Mouse (Mus musculus): ENCODE measurements around the gene Alyref.
"Not testable (repeated sequence)": the region's sequence is repeated elsewhere in the genome, so short reads cannot be mapped to it uniquely, and the experiment has no call there.

The Alyref gene

GRCm38 (mm10) chr11:120572752-120573584, 25.2 kb downstream of the Alyref start, which contains the start of gene P4hb:
TSS of gene P4hb (minus strand) at chr11:120573253.
- DNase-seq = peak; percentile 100

- no peak for DNase-seq
These were observed 25.8 kb downstream of the Alyref start for GRCm38 (mm10) chr11:120572417-120572751.

DNA sequence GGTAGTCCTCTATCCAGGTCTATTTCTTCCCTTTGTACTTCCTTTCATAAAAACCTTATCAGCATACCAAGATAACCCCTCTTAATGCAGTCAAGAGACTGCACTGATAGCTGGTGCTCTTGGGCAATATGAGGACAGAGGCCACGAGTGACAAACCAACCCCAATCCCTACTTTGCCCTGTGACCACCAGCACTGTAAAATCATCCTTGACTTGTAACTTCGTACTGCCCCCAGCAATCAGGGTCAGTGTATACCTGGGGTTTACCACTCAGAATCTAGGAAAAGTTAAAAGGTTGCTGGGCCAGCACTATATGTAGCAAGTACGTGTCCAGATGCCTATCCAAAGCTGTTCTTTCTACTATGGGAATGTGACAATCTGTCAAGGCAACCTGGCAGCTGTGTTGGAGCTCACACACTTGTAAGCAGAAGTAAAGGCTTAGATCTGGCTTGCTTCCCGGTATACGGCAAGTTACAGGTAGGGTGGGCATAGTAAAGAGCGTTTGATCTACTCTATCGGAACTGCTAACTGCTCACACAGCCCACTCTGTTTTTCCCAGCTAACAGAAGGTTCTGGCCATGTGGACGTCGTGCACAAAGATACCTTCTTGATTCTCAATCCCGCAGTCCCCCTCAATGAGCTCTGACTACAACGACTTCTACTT, 26.3 kb downstream of the Alyref start:
- no peak for DNase-seq

DNA sequence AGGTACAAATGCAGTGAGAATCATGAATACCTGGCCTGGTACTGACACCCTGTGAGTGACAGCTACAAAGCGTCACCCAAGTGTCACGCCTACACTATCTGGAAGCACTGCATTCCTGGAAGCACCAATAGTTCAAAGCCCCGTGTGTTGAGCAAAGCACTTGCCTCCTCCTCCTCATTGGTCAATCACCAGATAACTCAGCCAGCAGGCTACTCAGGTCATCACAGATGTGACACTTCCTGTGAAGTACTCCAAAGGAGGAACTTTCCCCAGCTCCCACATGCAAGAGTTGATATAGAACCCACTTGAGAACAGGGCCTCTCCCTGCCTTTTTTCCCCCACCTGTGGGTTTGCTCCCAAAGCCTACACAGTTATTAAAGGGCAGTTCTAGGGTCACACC, 27.0 kb downstream of the Alyref start:
- DNase-seq = no peak

DNA sequence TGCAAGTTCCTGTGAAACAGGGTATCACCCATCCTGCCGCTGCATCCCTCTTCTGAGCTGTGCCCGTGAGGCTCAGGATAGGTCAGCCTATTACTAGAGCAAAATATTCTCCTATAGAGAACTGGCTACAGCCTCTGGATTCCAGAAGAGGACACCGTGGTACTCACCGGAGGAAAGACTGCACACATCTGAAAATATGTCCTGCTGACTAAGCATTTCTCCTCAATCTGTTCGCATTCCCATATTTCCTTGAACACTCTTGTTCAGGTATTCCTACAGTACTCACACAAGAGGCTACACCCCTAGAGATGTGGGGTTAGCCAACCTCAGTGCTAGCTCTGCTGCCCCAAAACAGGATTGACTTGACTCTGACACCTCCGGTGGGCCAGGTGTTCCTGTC, 29.8 kb downstream of the Alyref start:
- DNase-seq = no peak

- no peak for DNase-seq
These were observed 33.1 kb downstream of the Alyref start for GRCm38 (mm10) chr11:120565114-120565513.

DNA sequence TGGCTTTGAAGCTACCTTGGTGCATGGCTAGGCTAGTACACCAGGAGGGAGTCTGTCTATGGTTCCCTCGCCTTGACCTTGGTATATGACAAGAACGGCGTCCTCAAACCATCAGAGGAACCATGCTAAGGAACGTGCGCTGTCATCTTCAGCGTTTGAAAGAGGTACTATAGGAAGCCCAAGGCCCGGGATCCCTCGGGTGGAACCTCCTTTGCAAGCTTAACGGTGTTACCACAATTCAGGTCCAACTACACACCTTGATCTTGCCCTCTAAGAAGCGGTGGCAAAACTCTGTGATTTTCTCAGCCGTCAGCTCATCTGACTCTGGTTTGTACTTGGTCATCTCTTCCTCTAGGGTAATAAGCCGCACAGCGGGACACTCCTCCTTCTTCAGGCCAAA, 35.2 kb downstream of the Alyref start:
- no peak for DNase-seq

DNA sequence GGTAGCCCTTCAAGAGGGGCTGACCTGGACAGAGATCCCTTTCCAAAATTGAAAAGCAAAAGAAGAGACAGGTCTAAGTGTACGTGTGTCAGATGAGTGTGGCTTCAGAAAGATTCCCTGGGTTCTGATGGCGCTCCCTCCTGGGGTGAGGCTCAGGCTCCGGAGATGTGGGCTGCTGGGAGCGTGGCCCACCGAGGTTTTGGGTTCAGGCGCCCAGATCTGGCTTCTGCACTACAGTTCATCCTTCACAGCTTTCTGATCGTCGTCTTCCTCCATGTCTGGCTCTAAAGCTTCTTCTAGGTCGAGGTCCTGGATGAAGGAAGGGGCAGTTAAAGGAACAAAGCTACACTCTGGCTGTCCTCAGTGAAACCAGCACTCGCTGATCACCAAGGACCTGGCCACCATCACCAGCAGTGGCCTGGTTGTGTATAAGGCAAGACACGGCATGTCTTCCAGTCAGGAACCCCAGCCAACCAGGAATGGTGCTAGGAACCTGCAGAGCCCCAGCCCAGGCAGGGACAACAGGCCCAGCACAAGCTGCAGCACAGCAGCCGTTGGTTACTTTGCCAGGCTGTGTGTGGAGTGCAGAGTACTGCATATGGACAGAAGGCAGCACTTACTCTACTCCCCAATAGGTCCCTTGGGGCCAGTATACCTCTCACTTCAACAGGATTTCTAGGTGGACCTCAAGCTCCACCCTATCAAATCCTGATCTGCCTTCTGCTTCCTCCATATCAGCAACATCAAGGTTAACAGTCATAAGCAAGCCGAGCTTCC, 37.0 kb downstream of the Alyref start:
- DNase-seq = no peak

- DNase-seq = not testable (repeated sequence)
These were observed 39.3 kb downstream of the Alyref start for GRCm38 (mm10) chr11:120558843-120559242.

DNA sequence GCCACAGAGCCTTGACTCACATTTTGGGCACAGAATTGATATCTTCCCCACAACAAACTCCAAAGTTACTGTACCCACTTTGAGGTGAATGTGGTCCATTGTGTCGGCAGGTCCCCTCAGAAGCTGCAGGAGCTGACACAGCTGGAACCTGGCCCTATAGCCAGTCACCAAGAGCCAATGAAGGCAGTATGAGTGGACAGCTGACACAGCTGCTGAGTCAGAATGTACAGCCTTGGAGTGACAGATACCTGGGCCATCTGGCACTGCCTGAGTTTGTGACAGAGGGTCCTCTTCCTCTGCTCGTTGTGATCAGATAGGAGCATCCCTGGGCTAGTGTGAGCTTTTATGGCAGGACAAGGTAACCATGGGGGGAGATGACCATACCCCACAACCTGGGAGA, 42.9 kb downstream of the Alyref start:
- DNase-seq = no peak

DNA sequence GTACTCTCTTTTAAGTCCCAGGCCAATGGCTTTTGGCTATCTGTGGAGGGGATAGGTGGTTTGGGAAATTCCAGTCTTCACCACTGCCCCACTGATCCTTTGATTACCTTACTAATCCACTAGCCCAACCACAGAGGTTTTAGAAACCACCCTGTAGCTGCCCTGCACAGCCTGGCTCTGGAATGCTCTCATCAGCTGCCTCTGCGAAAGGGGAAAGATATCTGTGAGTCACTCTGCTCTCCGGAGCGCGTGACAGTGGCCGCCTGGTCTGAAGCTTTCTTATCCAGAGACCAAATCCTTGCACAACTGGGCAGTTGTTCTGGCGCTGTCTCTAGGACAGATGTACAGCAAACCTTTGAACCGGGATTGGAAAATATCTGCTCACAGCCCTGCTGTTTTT, 43.3 kb downstream of the Alyref start:
- no peak for DNase-seq

- DNase-seq = no peak
These were observed 45.4 kb downstream of the Alyref start for GRCm38 (mm10) chr11:120552736-120553135.

DNA sequence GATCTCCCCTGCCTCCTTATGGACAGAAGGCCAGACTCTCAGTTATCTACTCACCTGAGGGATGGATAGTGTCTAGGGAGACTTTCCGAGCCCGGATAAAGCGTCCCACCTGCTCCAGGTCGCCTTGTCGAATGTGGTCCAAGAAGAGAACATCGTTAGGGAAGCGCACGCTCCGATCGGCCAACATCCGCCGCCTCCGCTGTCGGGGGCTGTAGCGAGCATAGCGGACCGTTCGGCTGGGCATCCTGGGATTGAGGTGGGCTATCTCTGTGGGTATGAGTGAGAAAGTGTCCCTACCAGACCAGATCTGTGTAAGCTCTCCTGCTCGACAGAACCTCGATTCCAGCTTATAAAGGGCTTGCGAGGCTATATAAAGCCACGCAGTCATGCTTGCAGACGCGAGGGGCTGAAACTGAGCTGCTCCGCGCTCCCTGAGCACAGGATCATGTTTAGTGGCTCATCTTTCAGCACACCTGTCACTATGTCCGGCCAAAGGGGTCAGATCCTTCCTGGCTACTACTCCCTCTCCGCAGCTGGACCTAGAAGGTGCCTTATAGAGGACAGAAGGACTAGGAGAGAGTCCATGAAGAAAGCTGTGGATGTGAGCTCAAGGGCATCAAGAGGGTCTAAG, 47.2 kb downstream of the Alyref start, which contains the start of gene Ppp1r27:
TSS of gene Ppp1r27 (minus strand) at position 323 of the 631 bp plus-strand sequence.
- no peak for DNase-seq

DNA sequence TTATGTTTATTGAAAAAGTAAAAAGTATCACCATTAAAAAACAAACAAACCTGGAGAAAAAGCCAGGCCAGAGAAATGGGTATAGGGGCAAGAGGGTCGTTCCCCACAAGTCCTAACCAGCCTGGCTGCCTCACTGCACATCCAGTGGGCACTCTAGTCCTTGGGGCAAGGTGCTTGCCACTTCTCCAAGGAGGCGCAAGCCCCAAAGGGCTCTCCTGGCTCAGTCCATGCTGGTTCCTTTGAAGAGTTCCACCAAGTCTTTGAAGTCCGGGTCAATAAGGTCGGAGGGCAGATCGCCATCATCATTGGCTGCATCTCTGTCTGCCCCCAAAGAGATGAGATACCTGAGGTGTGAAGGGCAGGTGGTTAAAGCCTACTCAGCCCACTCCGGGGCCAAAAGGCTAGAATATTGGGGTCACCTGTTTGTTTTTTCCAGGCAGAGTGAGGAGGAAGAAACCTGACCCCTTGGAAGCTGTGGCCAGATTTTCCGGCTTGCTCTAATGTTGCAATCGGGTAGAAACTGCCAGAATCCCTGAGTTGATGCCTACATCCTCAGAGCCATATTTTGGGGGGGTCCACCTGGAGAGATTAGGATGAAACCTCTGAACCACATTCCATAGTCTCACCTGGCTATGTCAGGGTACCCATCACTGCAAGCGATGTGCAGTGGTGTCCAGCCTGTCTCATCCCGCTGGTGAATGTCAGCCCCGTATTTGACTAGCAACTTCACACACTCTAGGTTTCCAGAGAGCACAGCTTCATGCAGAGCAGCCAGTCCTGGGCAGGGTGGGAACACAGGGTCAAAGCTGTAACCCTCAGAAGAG, 48.0 kb downstream of the Alyref start:
- peak; percentile 7 for DNase-seq

GRCm38 (mm10) chr11:120549168-120549945, 48.8 kb downstream of the Alyref start, which contains the start of gene Mcrip1:
TSS of gene Mcrip1 (minus strand) at chr11:120549727.
- peak; percentile 95 for DNase-seq

DNA sequence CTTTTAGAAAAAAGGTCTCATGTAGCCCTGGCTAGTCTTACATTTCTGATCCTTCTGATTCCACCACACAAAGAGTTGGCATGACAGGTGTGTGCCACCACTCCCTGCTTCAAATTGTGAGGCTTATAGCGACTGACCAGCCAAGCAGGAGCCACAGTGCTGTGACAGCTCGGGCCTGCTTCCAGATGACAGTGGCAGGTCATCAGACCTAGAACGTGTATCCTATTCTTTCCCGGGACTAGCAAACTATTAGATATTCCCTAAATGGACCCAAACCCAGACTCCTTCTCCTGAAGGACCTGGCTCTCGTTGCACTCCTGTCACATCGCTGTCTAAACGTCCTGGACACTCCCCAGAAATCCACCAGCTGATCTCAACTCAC, 49.4 kb downstream of the Alyref start:
- no peak for DNase-seq

- no peak for DNase-seq
These were observed 50.0 kb downstream of the Alyref start for GRCm38 (mm10) chr11:120548214-120548613.

DNA sequence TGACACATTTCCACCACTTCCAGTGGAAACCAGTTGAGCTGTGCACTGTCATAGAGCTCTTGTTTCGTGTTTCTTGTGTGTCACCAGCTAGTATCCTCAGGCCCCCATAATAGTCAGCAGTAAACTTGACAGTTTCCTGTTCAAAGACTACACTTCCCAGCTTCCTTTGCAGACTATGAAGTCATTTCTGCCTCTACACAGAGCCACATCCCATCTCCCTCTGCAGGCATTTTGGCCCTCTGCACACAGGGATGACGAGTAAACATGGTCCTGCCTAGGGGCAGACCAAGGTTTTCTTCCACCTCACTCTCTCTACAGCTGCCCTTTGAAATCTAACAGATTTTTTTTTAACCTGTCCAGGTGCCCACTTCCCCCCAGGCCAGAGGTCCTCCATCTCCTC, 50.7 kb downstream of the Alyref start:
- no peak for DNase-seq

GRCm38 (mm10) chr11:120545964-120546363, 52.2 kb downstream of the Alyref start:
- no peak for DNase-seq

- no peak for DNase-seq
These were observed 55.8 kb downstream of the Alyref start for GRCm38 (mm10) chr11:120542376-120542775.
